Mouse (Mus musculus) liver, embryonic 14.5 days (tissue): ENCODE measurements at regions not wholly inside any gene's neighbourhood (a gene's known extent, or its start where the extent isn't known, plus 50 kb on each side); places are given as distances from the start of the nearest gene placed in this dataset.

Experiments used
- CTCF ChIP-seq: IDR thresholded peaks from 2 replicates; pipeline ENCODE4 v1.5.1; 2016; ENCODE audit warnings: antibody characterized with exemption, low read depth, control low read depth
- EP300 ChIP-seq: IDR thresholded peaks from 2 replicates; pipeline ENCODE4 v1.6.1; 2016; ENCODE audit warnings: antibody characterized with exemption, low read depth

DNA sequence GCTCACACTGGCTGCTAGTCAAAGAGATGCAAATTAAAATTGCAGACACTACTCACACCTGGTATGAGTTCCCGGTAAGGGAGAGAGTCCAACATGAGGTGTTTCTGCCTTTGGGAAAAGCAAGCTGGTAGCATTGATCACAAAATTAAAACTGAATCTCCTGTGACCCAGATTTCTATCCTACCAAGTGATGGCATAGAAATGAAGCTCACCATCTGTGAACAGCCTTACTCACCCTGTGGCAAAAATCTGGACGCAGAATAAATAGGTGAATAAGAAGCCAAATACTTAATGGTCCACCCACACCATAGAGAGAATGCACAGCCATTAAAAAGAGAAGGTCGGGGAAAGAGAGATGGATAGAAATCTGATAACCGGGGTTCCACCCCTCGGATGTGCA lies 169.4 kb upstream of the Castor2 start:
- TF ChIP-seq CTCF, result no peak
- TF ChIP-seq EP300, result no peak
